Mouse (Mus musculus) olfactory bulb, adult 2 months (tissue): ENCODE results near the gene Ormdl3. TPM values are rescaled to one million over a fixed set of nuclear protein-coding genes. Genes with fewer than 3 reads are reported as not detected.
A peak's percentile ranks its signal among the peaks of the same experiment; 100 is the strongest.
"Not testable (repeated sequence)": the region's sequence is repeated elsewhere in the genome, so short reads cannot be mapped to it uniquely, and the experiment has no call there.

ENCODE experiments used
- H3K27ac ChIP-seq: fragments of 200-500 bp; 2 replicates; pipeline ENCODE4 v1.5.1; 2012; ENCODE audit warnings: low read depth, low read length; ENCODE audit not compliant: insufficient read depth
- H3K4me1 ChIP-seq: fragments of 200-500 bp; 2 replicates; pipeline ENCODE4 v1.6.1; 2012; ENCODE audit warnings: low read length; ENCODE audit not compliant: control insufficient read depth, insufficient read depth
- H3K4me3 ChIP-seq: fragments of 200-500 bp; 2 replicates; pipeline ENCODE4 v1.5.1; 2012; ENCODE audit warnings: mild to moderate bottlenecking, low read depth, low read length, moderate library complexity; ENCODE audit not compliant: insufficient read depth
- CTCF ChIP-seq: fragments of 200-500 bp; IDR thresholded peaks from 2 replicates; pipeline ENCODE4 v1.5.1; 2012; ENCODE audit warnings: low read depth, mild to moderate bottlenecking, low read length, moderate library complexity; ENCODE audit not compliant: insufficient read depth
- POLR2A ChIP-seq: fragments of 200-500 bp; IDR thresholded peaks from 2 replicates; pipeline ENCODE4 v1.6.1; 2012; ENCODE audit warnings: mild to moderate bottlenecking, low read depth, low read length, moderate library complexity; ENCODE audit not compliant: insufficient read depth
- WGBS: fragments of 180-500 bp; shearing (Covaris S2); methylation state at CpG from one replicate; pipeline ENCODE4 v1.1.7; 2018; 5-methylcytosine and 5-hydroxymethylcytosine counted together
- polyA plus RNA-seq: library from polyadenylated mRNA; stranded (reverse); fragments of >200 nt; gene quantifications from 2 replicates; pipeline ENCODE4 v1.2.4, GENCODE M21; 2012; ENCODE audit warnings: low replicate concordance; ENCODE audit not compliant: missing spikeins, insufficient read depth, insufficient read length

The Ormdl3 gene
- polyA plus RNA-seq, result not detected in 2 replicates

- Histone ChIP-seq H3K27ac (peak within 1 kb of the TSS; percentile 57), H3K4me3 (peak within 1 kb of the TSS; percentile 91), H3K4me1 (peaks cover 22% of the 10 kb centered on the region)
- WGBS, result under 1% methylated on average over 49 of the region's 49 CpGs
- TF ChIP-seq CTCF (no peak), POLR2A (peak; percentile 86)
Observed at GRCm38 (mm10) chr11:98586892-98587563, at the start of gene Ormdl3. TSS of gene Ormdl3 (minus strand) at chr11:98587368.

GRCm38 (mm10) chr11:98635312-98635970, 48.3 kb upstream of the Ormdl3 start:
- H3K4me3 ChIP-seq, H3K27ac ChIP-seq, H3K4me1 ChIP-seq: not testable (repeated sequence)
- 31% methylated on average over 10 of the region's 10 CpGs for WGBS

GRCm38 (mm10) chr11:98630646-98631045, 43.5 kb upstream of the Ormdl3 start:
- Histone ChIP-seq H3K4me1 (no peaks in the 10 kb centered on the region), H3K4me3 (no peak overlapping the region), H3K27ac (no peak overlapping the region)
- TF ChIP-seq CTCF (no peak), POLR2A (no peak)
- 88% methylated on average over 5 of the region's 5 CpGs for WGBS

- 70% methylated on average over 3 of the region's 3 CpGs for WGBS
- no peak overlapping the region for H3K27ac ChIP-seq
- TF ChIP-seq CTCF (no peak), POLR2A (no peak)
- no peaks in the 10 kb centered on the region for H3K4me1 ChIP-seq
- no peak overlapping the region for H3K4me3 ChIP-seq
Observed at GRCm38 (mm10) chr11:98628706-98629105, 41.5 kb upstream of the Ormdl3 start.

GRCm38 (mm10) chr11:98625611-98626410, 38.6 kb upstream of the Ormdl3 start, which contains the start of the genes Gm12355 and Gsdma3:
TSS of gene Gm12355 (minus strand) at chr11:98625661.
TSS of gene Gsdma3 (plus strand) at chr11:98626360.
- Histone ChIP-seq H3K4me1 (no peaks in the 10 kb centered on the region), H3K4me3 (no peak within 1 kb of the TSS), H3K27ac (no peak within 1 kb of the TSS)
- no peak for TF ChIP-seq CTCF
- no peak for TF ChIP-seq POLR2A
- WGBS, result 88% methylated on average over 10 of the region's 10 CpGs

- WGBS, result 86% methylated on average over 2 of the region's 2 CpGs
- not testable (repeated sequence) for H3K4me3 ChIP-seq, H3K27ac ChIP-seq, H3K4me1 ChIP-seq
Observed at GRCm38 (mm10) chr11:98624381-98624780, 37.2 kb upstream of the Ormdl3 start.

GRCm38 (mm10) chr11:98623981-98624380, 36.8 kb upstream of the Ormdl3 start:
- not testable (repeated sequence) for H3K4me1 ChIP-seq, H3K4me3 ChIP-seq, H3K27ac ChIP-seq
- 81% methylated on average over 6 of the region's 6 CpGs for WGBS

GRCm38 (mm10) chr11:98620791-98621190, 33.6 kb upstream of the Ormdl3 start:
- H3K4me1 ChIP-seq, result no peaks in the 10 kb centered on the region
- no peak overlapping the region for H3K4me3 ChIP-seq
- no peak overlapping the region for H3K27ac ChIP-seq
- WGBS, result 89% methylated on average over 13 of the region's 13 CpGs
- TF ChIP-seq CTCF (no peak), POLR2A (no peak)

- Histone ChIP-seq H3K27ac (no peak overlapping the region), H3K4me1 (peaks cover 3% of the 10 kb centered on the region; the same call in 1 of the 2 replicates), H3K4me3 (no peak overlapping the region)
- TF ChIP-seq POLR2A (no peak), CTCF (no peak)
- WGBS, result 7% methylated on average over 3 of the region's 3 CpGs
Observed at GRCm38 (mm10) chr11:98606763-98607162, 19.6 kb upstream of the Ormdl3 start.

- H3K27ac ChIP-seq, H3K4me3 ChIP-seq, H3K4me1 ChIP-seq: not testable (repeated sequence)
- 73% methylated on average over 6 of the region's 6 CpGs for WGBS
Observed at GRCm38 (mm10) chr11:98604911-98605310, 17.7 kb upstream of the Ormdl3 start.
